8 mouse cellular contexts compared by ENCODE assay signal in the genomic region with DNA sequence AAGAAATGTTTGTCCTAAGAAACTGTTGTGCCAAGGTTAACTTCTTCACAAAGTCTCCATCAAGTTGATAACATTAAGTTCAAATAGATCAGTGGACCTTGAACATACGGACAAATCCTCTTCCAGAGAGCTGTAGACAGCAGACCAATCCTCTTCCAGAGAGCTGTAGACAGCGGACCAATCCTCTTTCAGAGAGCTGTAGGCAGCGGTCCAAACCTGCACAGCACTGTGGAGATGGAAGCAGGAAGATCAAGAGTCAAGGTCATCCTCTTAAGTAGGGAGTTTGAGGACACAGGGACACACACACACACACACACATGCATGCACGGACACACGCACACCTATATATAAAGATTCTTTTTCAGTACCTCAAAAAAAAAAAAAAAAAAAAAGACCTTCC. TPM values are rescaled to one million over a fixed set of nuclear protein-coding genes. Genes with fewer than 3 reads are reported as not detected.
A peak's percentile ranks its signal among the peaks of the same experiment; 100 is the strongest.
DNase-seq lines count a peak whose midpoint lies in the region; ATAC-seq lines count a peak whose summit lies in the region.

No protein-coding gene starts in this region.

- peak overlapping the region; percentile 97 for H3K4me2 ChIP-seq in heart, embryonic 13.5 days
- peak overlapping the region; percentile 90; the same call in 1 of the 2 replicates for H3K4me2 ChIP-seq in forebrain, embryonic 14.5 days (ENCODE audit: low read length)
- peak overlapping the region; percentile 77 for H3K4me2 ChIP-seq in liver, embryonic 16.5 days (ENCODE audit: low read depth, low read length)

- H3K4me1 ChIP-seq in heart, embryonic 13.5 days = peaks cover 7% of the 10 kb centered on the region; the same call in 1 of the 2 replicates
- no peaks in the 10 kb centered on the region for H3K4me1 ChIP-seq in forebrain, embryonic 14.5 days (ENCODE audit: control insufficient read depth, insufficient read depth, low read length)
- H3K4me1 ChIP-seq in liver, embryonic 16.5 days (ENCODE audit: control insufficient read depth, low read depth, low read length) = peaks cover 55% of the 10 kb centered on the region

- H3K36me3 ChIP-seq in heart, embryonic 13.5 days = no peaks in the 10 kb centered on the region
- H3K36me3 ChIP-seq in forebrain, embryonic 14.5 days (ENCODE audit: control insufficient read depth, insufficient read depth, low read length) = no peaks in the 10 kb centered on the region
- no peaks in the 10 kb centered on the region; the same call in 1 of the 2 replicates for H3K36me3 ChIP-seq in liver, embryonic 16.5 days (ENCODE audit: control insufficient read depth, insufficient read depth)

- no peak overlapping the region for H3K9ac ChIP-seq in heart, embryonic 13.5 days
- no peak overlapping the region for H3K9ac ChIP-seq in forebrain, embryonic 14.5 days (ENCODE audit: low read length)
- peak overlapping the region; percentile 88 for H3K9ac ChIP-seq in liver, embryonic 16.5 days (ENCODE audit: low read depth, low read length)

- H3K9me3 ChIP-seq in heart, embryonic 13.5 days = no peaks in the 10 kb centered on the region
- no peaks in the 10 kb centered on the region for H3K9me3 ChIP-seq in forebrain, embryonic 14.5 days (replicated peaks; ENCODE audit: control insufficient read depth, low read length)
- H3K9me3 ChIP-seq in liver, embryonic 16.5 days (replicated peaks; ENCODE audit: control insufficient read depth, low read length) = no peaks in the 10 kb centered on the region

- H3K27me3 ChIP-seq in heart, embryonic 13.5 days (replicated peaks) = no peaks in the 10 kb centered on the region; the same call in 1 of the 2 replicates
- H3K27me3 ChIP-seq in forebrain, embryonic 14.5 days (replicated peaks; ENCODE audit: control insufficient read depth, insufficient read depth, low read length) = no peaks in the 10 kb centered on the region
- H3K27me3 ChIP-seq in liver, embryonic 16.5 days (ENCODE audit: control insufficient read depth, insufficient read depth, low read depth, low read length) = no peaks in the 10 kb centered on the region

- 63% methylated on average over 5 of the region's 5 CpGs for WGBS in heart, embryonic 13.5 days
- 59% methylated on average over 5 of the region's 5 CpGs for WGBS in forebrain, embryonic 14.5 days
- 57% methylated on average over 5 of the region's 5 CpGs for WGBS in liver, embryonic 16.5 days (ENCODE audit: insufficient replicate concordance)

- intact Hi-C loops in heart, postnatal 14 days (cut with DNase I) = no loop called here

- no peak for DNase-seq in heart, postnatal 14 days
- DNase-seq in ES-CJ7 (ENCODE audit: low read depth, low spot score) = peak; percentile 50
- no peak for DNase-seq in forebrain, embryonic 14.5 days (ENCODE audit: low spot score)
- no peak for DNase-seq in B cell, adult 2 months
- no peak for DNase-seq in urinary bladder, postnatal 14 days (ENCODE audit: low spot score)

- H3K27ac ChIP-seq in heart, embryonic 13.5 days (replicated peaks) = no peak overlapping the region
- H3K27ac ChIP-seq in forebrain, embryonic 14.5 days (ENCODE audit: low read depth, low read length) = no peak overlapping the region
- H3K27ac ChIP-seq in liver, embryonic 16.5 days (ENCODE audit: low read length) = peak overlapping the region; percentile 93

- H3K4me3 ChIP-seq in heart, embryonic 13.5 days = no peak overlapping the region
- H3K4me3 ChIP-seq in forebrain, embryonic 14.5 days (ENCODE audit: low read depth, low read length) = no peak overlapping the region
- no peak overlapping the region; the same call in 1 of the 2 replicates for H3K4me3 ChIP-seq in liver, embryonic 16.5 days (ENCODE audit: low read depth, low read length)

- ATAC-seq in heart, embryonic 13.5 days (ENCODE audit: extremely low read depth, insufficient number of reproducible peaks, low FRiP score, low TSS enrichment) = no peak
- 0 out of 2 replicates have a peak, but pooled peaks have one; percentile 11 for ATAC-seq in forebrain, embryonic 14.5 days
- ATAC-seq in liver, embryonic 16.5 days (ENCODE audit: low read depth) = no peak
- no peak for ATAC-seq in monocyte, adult 5-6 weeks (replicated peaks; ENCODE audit: insufficient number of reproducible peaks, low FRiP score, low TSS enrichment, poor library complexity, severe bottlenecking)

RNA-seq across cellular contexts. Expression of gene Asns, which starts 0.6 kb away (rescaled TPM):
- 27.2 and 33.4 TPM in 2 replicates for polyA plus RNA-seq in heart, embryonic 13.5 days (2015; fragmentation: Nextera tagmentation; extraction: Ambion mirVana)
- 1 to 10 TPM; 3.5 to 4.9 TPM for total RNA-seq in heart, postnatal 14 days (2021)
- 61.2 and 66.9 TPM in 2 replicates for polyA plus RNA-seq in forebrain, embryonic 14.5 days (2014; fragmentation: Nextera tagmentation; extraction: Ambion mirVana)
- 306 and 342 TPM in 2 replicates for polyA plus RNA-seq in liver, embryonic 16.5 days (2015; fragmentation: Nextera tagmentation; extraction: Ambion mirVana)
- 4.6 to 11.8 TPM (median 5.0 TPM) in 3 replicates for total RNA-seq in monocyte, adult 5-6 weeks (2017)
